Mouse (Mus musculus): Measurements from ENCODE around the gene Zbtb40. TPM values are rescaled to one million over a fixed set of nuclear protein-coding genes. Genes with fewer than 3 reads are reported as not detected.

Gene Zbtb40
- polyA plus RNA-seq, 1 experiment from 2014 or later = 4.1 TPM

GRCm38 (mm10) chr4:137027051-137027450, 21.6 kb downstream of the Zbtb40 start:
- WGBS = 74% methylated on average over 5 of the region's 5 CpGs
- no peak overlapping the region for H3K27ac ChIP-seq (replicated peaks; ENCODE audit: low read depth, low read length)
- H3K4me1 ChIP-seq (ENCODE audit: control insufficient read depth, insufficient read depth, low read length) = no peaks in the 10 kb centered on the region
- no peaks in the 10 kb centered on the region for H3K27me3 ChIP-seq (replicated peaks; ENCODE audit: control insufficient read depth, insufficient read depth, low read length)
- H3K4me2 ChIP-seq (ENCODE audit: low read depth, low read length) = no peak overlapping the region
- H3K9me3 ChIP-seq (ENCODE audit: control insufficient read depth, low read length) = no peaks in the 10 kb centered on the region
- ATAC-seq (ENCODE audit: low read depth) (no peak), DNase-seq (ENCODE audit: low spot score) (no peak)
- no peaks in the 10 kb centered on the region for H3K36me3 ChIP-seq (ENCODE audit: control insufficient read depth, insufficient read depth, low read length)
- H3K4me3 ChIP-seq (ENCODE audit: low read depth, low read length) = no peak overlapping the region
- H3K9ac ChIP-seq (ENCODE audit: low read depth, low read length) = no peak overlapping the region

GRCm38 (mm10) chr4:137025570-137025969, 23.0 kb downstream of the Zbtb40 start:
- no peak overlapping the region for H3K4me3 ChIP-seq (ENCODE audit: low read depth, low read length)
- no peak for DNase-seq (ENCODE audit: low spot score)
- H3K4me1 ChIP-seq (ENCODE audit: control insufficient read depth, insufficient read depth, low read length) = no peaks in the 10 kb centered on the region
- H3K9ac ChIP-seq (ENCODE audit: low read depth, low read length) = no peak overlapping the region
- H3K4me2 ChIP-seq (ENCODE audit: low read depth, low read length) = no peak overlapping the region
- H3K9me3 ChIP-seq (ENCODE audit: control insufficient read depth, low read length) = no peaks in the 10 kb centered on the region
- no peaks in the 10 kb centered on the region for H3K36me3 ChIP-seq (ENCODE audit: control insufficient read depth, insufficient read depth, low read length)
- no peak overlapping the region for H3K27ac ChIP-seq (replicated peaks; ENCODE audit: low read depth, low read length)
- 64% methylated on average over 6 of the region's 6 CpGs for WGBS
- H3K27me3 ChIP-seq (replicated peaks; ENCODE audit: control insufficient read depth, insufficient read depth, low read length) = no peaks in the 10 kb centered on the region
- no peak for ATAC-seq (ENCODE audit: low read depth)

- no peak overlapping the region for H3K27ac ChIP-seq (replicated peaks; ENCODE audit: low read depth, low read length)
- H3K4me2 ChIP-seq (ENCODE audit: low read depth, low read length) = no peak overlapping the region
- 84% methylated on average over 2 of the region's 2 CpGs for WGBS
- H3K4me1 ChIP-seq (ENCODE audit: control insufficient read depth, insufficient read depth, low read length) = no peaks in the 10 kb centered on the region
- no peak overlapping the region for H3K4me3 ChIP-seq (ENCODE audit: low read depth, low read length)
- no peaks in the 10 kb centered on the region for H3K36me3 ChIP-seq (ENCODE audit: control insufficient read depth, insufficient read depth, low read length)
- ATAC-seq (ENCODE audit: low read depth) = no peak
- H3K9ac ChIP-seq (ENCODE audit: low read depth, low read length) = no peak overlapping the region
- no peaks in the 10 kb centered on the region for H3K27me3 ChIP-seq (replicated peaks; ENCODE audit: control insufficient read depth, insufficient read depth, low read length)
- no peaks in the 10 kb centered on the region for H3K9me3 ChIP-seq (ENCODE audit: control insufficient read depth, low read length)
- no peak for DNase-seq (ENCODE audit: low spot score)
These were observed 23.5 kb downstream of the Zbtb40 start for GRCm38 (mm10) chr4:137025133-137025532.

GRCm38 (mm10) chr4:137020065-137020464, 28.5 kb downstream of the Zbtb40 start:
- DNase-seq (ENCODE audit: low spot score) = no peak
- Histone ChIP-seq H3K9me3 (ENCODE audit: control insufficient read depth, low read length) (no peaks in the 10 kb centered on the region), H3K27ac (replicated peaks; ENCODE audit: low read depth, low read length) (no peak overlapping the region), H3K4me3 (ENCODE audit: low read depth, low read length) (no peak overlapping the region), H3K9ac (ENCODE audit: low read depth, low read length) (no peak overlapping the region), H3K4me1 (ENCODE audit: control insufficient read depth, insufficient read depth, low read length) (no peaks in the 10 kb centered on the region), H3K4me2 (ENCODE audit: low read depth, low read length) (no peak overlapping the region), H3K27me3 (replicated peaks; ENCODE audit: control insufficient read depth, insufficient read depth, low read length) (no peaks in the 10 kb centered on the region), H3K36me3 (ENCODE audit: control insufficient read depth, insufficient read depth, low read length) (peaks cover 21% of the 10 kb centered on the region; the same call in 1 of the 2 replicates)
- WGBS = 58% methylated on average over 3 of the region's 3 CpGs
- no peak for ATAC-seq (ENCODE audit: low read depth)

GRCm38 (mm10) chr4:137015934-137016333, 32.7 kb downstream of the Zbtb40 start:
- Histone ChIP-seq H3K36me3 (ENCODE audit: control insufficient read depth, insufficient read depth, low read length) (peaks cover 21% of the 10 kb centered on the region; the same call in 1 of the 2 replicates), H3K9ac (ENCODE audit: low read depth, low read length) (no peak overlapping the region), H3K4me3 (ENCODE audit: low read depth, low read length) (no peak overlapping the region), H3K27ac (replicated peaks; ENCODE audit: low read depth, low read length) (no peak overlapping the region), H3K4me1 (ENCODE audit: control insufficient read depth, insufficient read depth, low read length) (no peaks in the 10 kb centered on the region), H3K27me3 (replicated peaks; ENCODE audit: control insufficient read depth, insufficient read depth, low read length) (no peaks in the 10 kb centered on the region), H3K9me3 (ENCODE audit: control insufficient read depth, low read length) (no peaks in the 10 kb centered on the region), H3K4me2 (ENCODE audit: low read depth, low read length) (no peak overlapping the region)
- no peak for ATAC-seq (ENCODE audit: low read depth)
- 40% methylated on average over 8 of the region's 8 CpGs for WGBS
- no peak for DNase-seq (ENCODE audit: low spot score)

- Histone ChIP-seq H3K27me3 (replicated peaks; ENCODE audit: control insufficient read depth, insufficient read depth, low read length) (no peaks in the 10 kb centered on the region), H3K4me1 (ENCODE audit: control insufficient read depth, insufficient read depth, low read length) (no peaks in the 10 kb centered on the region), H3K4me2 (ENCODE audit: low read depth, low read length) (no peak overlapping the region), H3K36me3 (ENCODE audit: control insufficient read depth, insufficient read depth, low read length) (peaks cover 21% of the 10 kb centered on the region; the same call in 1 of the 2 replicates), H3K27ac (replicated peaks; ENCODE audit: low read depth, low read length) (no peak overlapping the region), H3K4me3 (ENCODE audit: low read depth, low read length) (no peak overlapping the region), H3K9me3 (ENCODE audit: control insufficient read depth, low read length) (no peaks in the 10 kb centered on the region), H3K9ac (ENCODE audit: low read depth, low read length) (no peak overlapping the region)
- ATAC-seq (ENCODE audit: low read depth) (no peak), DNase-seq (ENCODE audit: low spot score) (no peak)
- WGBS = 87% methylated on average over 6 of the region's 6 CpGs
These were observed 33.1 kb downstream of the Zbtb40 start for GRCm38 (mm10) chr4:137015476-137015856.

GRCm38 (mm10) chr4:137014654-137015475, 33.7 kb downstream of the Zbtb40 start:
- Histone ChIP-seq H3K36me3 (ENCODE audit: control insufficient read depth, insufficient read depth, low read length) (peaks cover 21% of the 10 kb centered on the region; the same call in 1 of the 2 replicates), H3K4me2 (ENCODE audit: low read depth, low read length) (no peak overlapping the region), H3K27me3 (replicated peaks; ENCODE audit: control insufficient read depth, insufficient read depth, low read length) (no peaks in the 10 kb centered on the region), H3K27ac (replicated peaks; ENCODE audit: low read depth, low read length) (no peak overlapping the region), H3K9ac (ENCODE audit: low read depth, low read length) (no peak overlapping the region), H3K4me1 (ENCODE audit: control insufficient read depth, insufficient read depth, low read length) (no peaks in the 10 kb centered on the region), H3K4me3 (ENCODE audit: low read depth, low read length) (no peak overlapping the region), H3K9me3 (ENCODE audit: control insufficient read depth, low read length) (no peaks in the 10 kb centered on the region)
- DNase-seq (ENCODE audit: low spot score) (no peak), ATAC-seq (ENCODE audit: low read depth) (no peak)
- WGBS = 83% methylated on average over 18 of the region's 18 CpGs

GRCm38 (mm10) chr4:137014124-137014523, 34.5 kb downstream of the Zbtb40 start:
- no peak overlapping the region for H3K9ac ChIP-seq (ENCODE audit: low read depth, low read length)
- ATAC-seq (ENCODE audit: low read depth) = no peak
- WGBS = 88% methylated on average over 8 of the region's 8 CpGs

GRCm38 (mm10) chr4:137006966-137007365, 41.6 kb downstream of the Zbtb40 start:
- Histone ChIP-seq H3K4me2 (ENCODE audit: low read depth, low read length) (no peak overlapping the region), H3K4me3 (ENCODE audit: low read depth, low read length) (no peak overlapping the region), H3K9ac (ENCODE audit: low read depth, low read length) (no peak overlapping the region), H3K27ac (replicated peaks; ENCODE audit: low read depth, low read length) (no peak overlapping the region), H3K4me1 (ENCODE audit: control insufficient read depth, insufficient read depth, low read length) (no peaks in the 10 kb centered on the region), H3K9me3 (ENCODE audit: control insufficient read depth, low read length) (no peaks in the 10 kb centered on the region), H3K36me3 (ENCODE audit: control insufficient read depth, insufficient read depth, low read length) (no peaks in the 10 kb centered on the region), H3K27me3 (replicated peaks; ENCODE audit: control insufficient read depth, insufficient read depth, low read length) (no peaks in the 10 kb centered on the region)
- no peak for ATAC-seq (ENCODE audit: low read depth)
- 77% methylated on average over 8 of the region's 8 CpGs for WGBS
- no peak for DNase-seq (ENCODE audit: low spot score)

More at GRCm38 (mm10) chr4:137014124-137014523, 34.5 kb downstream of the Zbtb40 start:
- Histone ChIP-seq H3K4me2 (ENCODE audit: low read depth, low read length) (no peak overlapping the region), H3K36me3 (ENCODE audit: control insufficient read depth, insufficient read depth, low read length) (peaks cover 21% of the 10 kb centered on the region; the same call in 1 of the 2 replicates), H3K4me1 (ENCODE audit: control insufficient read depth, insufficient read depth, low read length) (no peaks in the 10 kb centered on the region), H3K4me3 (ENCODE audit: low read depth, low read length) (no peak overlapping the region), H3K9me3 (ENCODE audit: control insufficient read depth, low read length) (no peaks in the 10 kb centered on the region), H3K27me3 (replicated peaks; ENCODE audit: control insufficient read depth, insufficient read depth, low read length) (no peaks in the 10 kb centered on the region), H3K27ac (replicated peaks; ENCODE audit: low read depth, low read length) (no peak overlapping the region)
- no peak for DNase-seq (ENCODE audit: low spot score)

Data from embryonic facial prominence, embryonic 14.5 days (tissue).